Mouse (Mus musculus) kidney, postnatal 36 days (tissue): Measurements from ENCODE around the gene Gng7.
"Not testable (repeated sequence)": the region's sequence is repeated elsewhere in the genome, so short reads cannot be mapped to it uniquely, and the experiment has no call there.

Experiments used
- DNase-seq, 2 experiments: peaks; one replicate each; pipeline ENCODE4 v3.0.0; 2021 to 2022; ENCODE audit warnings: mixed read lengths in 2 of 2

Gng7 gene

GRCm38 (mm10) chr10:81014393-81015384, at the start of gene Gng7:
Gene Gng7 (minus strand): TSS chr10:81014945.
- DNase-seq = peak; percentile 94 to 95

DNA sequence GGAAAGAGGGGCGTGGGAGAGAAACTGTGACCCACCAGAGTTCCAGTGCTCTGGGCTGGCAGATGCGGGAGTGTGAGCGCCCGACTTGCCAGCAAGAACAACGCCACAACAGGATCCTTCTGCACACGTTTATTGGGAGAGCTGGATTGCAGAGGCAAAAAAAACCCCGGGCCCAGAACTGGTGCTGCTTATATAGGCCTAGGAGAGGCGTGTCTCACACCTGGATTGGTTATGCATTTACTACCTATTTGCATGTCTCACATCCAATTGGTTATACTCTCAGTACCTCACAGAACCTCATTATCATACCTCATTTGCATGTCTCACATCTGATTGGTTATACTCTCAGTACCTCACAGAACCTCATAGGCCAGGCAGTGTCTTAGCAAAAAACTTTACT, 49.8 kb upstream of the Gng7 start:
- DNase-seq = not testable (repeated sequence)

- no peak for DNase-seq
Measured at GRCm38 (mm10) chr10:81062710-81063109, 48.0 kb upstream of the Gng7 start.

DNA sequence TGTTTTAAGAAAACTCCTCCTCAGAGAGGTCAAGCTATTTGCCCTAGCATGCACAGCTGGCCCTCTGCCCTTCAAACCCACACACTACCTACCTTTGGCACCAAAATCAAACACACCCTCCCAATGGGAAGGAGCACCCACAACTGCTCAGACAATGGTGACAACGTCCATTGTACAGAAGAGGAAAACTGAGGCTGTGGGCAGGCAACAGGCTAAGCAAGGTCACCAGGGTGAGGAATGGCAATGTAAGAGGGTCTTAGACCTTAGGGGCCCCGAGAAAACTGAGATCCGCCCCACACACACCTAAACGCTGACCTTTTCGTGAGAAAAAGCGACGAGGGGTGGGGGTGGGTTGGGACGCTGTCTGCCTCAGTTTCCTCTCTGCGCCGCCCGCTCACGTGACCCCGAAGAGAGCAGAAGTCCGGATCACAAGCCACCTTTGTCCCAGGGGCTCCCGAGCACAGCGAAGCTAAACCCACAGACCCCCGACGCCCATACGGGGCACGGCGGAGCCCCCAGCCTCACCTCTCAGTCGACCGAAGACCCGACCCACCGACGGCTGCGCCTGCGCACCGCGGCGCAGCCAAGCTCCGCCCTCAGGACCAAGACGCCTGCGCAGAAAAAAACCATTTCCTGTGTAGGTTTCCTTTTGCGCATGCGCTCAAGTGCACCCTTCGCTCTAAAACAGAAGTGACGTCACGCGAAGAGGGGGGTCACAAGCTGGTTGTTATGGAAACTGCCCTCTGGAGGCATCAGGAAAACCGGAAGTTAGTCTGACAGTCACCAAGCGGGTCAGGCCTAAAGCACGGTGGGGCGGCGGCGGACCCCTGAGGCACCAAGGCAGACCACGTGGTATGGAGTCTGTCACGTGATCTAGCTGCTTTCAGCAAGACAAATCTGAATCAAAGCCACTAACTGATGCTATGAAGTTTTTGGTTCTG, 45.1 kb upstream of the Gng7 start, which contains the start of gene Sgta:
Sgta (minus strand) TSS at position 579 of the 941 bp plus-strand sequence.
- peak; percentile 100 for DNase-seq

GRCm38 (mm10) chr10:81058896-81059295, 44.2 kb upstream of the Gng7 start:
- DNase-seq = no peak

DNA sequence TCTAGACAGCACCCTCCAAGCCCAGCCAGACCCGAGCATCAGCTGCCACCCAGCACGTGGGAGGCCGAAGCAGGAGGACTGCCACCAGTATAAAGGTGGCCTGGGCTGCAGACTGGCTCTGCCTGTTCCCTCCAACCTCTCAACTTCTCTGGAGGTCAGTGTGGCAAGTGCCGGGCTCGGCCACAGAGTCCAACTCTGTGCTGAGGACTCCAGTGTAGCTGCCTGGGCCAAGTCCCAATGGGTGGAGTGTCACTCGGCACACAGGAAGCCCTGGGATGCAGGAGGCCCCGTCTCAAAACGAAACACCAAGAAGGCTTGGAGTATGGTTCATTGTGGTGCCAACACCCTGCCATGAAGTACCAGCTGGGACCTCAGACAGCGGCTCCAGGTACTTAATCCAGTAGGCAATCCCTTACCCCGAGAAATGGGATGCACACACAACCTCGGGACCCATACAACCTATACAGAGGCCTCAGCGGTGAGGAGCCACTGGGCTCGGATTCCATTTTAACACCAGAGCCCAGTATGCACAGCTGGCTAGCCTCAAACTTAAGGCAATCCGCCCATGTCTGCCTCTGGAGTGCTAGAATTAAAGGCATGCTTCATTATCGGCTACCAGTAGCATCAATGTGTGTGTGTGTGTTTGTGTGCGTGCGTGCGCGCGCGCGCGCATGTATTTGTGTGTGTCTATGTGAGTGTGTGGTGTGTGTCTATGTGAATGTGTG, 42.8 kb upstream of the Gng7 start:
- DNase-seq = peak in 1 of 2 experiments; percentile 18

- not testable (repeated sequence) for DNase-seq
Measured at GRCm38 (mm10) chr10:81055802-81056340, 41.1 kb upstream of the Gng7 start.

DNA sequence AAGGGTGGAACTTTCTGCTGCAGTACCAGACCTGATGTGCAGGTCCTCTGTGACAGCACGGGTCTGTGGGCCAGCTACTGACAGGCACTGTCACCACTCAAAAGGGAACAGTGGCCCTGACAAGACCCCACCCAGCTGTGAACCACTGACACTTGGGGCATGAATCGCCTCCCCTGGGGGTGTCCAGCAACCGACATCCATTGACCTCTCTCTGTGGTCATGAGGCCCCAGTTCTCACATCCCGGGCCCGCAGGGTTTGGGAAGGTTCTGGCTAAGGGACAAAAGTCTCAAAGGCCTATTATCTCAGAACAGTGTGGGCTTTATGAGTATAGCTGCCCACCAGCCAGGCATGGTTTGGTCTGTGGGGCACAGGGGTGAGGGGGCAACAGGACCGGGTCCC, 40.4 kb upstream of the Gng7 start:
- no peak for DNase-seq

- no peak for DNase-seq
Measured at GRCm38 (mm10) chr10:81052577-81052976, 37.8 kb upstream of the Gng7 start.

GRCm38 (mm10) chr10:81051133-81051532, 36.4 kb upstream of the Gng7 start:
- DNase-seq = no peak

GRCm38 (mm10) chr10:81050645-81051044, 35.9 kb upstream of the Gng7 start:
- DNase-seq = peak in 1 of 2 experiments; percentile 46

DNA sequence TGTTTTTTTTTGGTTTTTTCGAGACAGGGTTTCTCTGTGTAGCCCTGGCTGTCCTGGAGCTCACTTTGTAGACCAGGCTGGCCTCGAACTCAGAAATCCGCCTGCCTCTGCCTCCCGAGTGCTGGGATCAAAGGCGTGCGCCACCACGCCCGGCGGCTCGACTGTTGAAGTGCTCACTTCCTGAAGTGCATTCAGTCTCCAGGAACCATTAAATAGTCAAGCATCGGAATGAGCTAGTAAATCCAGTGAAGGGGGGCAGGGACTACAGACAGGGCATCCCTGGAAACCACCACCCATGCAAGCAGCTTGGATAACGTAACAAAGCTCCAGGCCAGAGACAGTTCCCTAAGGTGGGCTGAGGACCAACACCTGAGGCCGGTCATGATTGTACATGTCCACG, 30.5 kb upstream of the Gng7 start:
- DNase-seq = not testable (repeated sequence)

GRCm38 (mm10) chr10:81041458-81042175, 26.9 kb upstream of the Gng7 start:
- DNase-seq = peak; percentile 59 to 84

DNA sequence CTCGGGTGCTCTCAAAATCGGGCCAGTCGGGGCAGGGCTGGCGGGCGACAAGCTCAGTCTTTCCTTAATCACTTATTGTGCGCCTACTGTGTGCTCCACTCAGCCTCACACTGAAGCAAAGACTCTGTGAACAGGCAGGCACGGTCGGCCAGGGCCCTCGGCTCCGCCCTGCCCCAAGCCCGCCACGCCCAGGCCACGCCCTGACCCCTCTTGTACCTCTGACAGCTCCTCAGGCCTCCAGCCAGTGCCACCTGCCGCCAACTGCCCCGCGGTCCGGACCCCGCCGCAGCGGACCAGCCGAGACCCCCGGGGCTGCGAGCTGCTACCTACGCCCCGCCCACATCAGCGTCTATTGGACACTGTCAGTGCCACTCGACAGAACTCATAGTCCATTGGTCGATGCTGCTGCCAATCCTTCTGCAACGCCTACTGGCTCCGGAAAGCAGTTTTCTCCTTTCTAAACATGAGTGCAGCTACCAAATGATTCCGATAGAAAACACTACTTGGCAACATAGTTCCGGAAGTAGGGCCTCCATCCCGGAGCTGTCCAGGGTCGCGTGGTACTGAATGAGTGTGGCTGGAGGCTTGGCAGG, 22.3 kb upstream of the Gng7 start, which contains the start of gene Slc39a3:
Slc39a3 (minus strand) TSS at position 439 of the 593 bp plus-strand sequence.
- peak; percentile 98 to 99 for DNase-seq

DNA sequence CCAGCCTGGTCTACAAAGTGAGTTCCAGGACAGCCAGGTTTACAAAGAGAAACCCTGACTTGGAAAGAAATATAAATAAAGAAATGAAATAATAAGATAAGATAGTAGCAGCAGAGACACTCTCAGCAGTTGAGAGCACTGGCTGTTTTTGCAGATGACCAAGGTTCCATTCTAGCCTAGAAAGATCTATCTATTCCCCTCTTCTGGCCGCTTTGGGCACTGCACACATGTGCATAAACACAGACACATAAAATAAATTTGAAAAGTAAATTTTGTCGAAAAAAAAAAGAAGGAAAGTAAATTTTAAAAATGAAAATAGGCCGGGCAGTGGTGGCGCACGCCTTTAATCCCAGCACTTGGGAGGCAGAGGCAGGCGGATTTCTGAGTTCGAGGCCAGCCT, 21.5 kb upstream of the Gng7 start:
- DNase-seq = peak in 1 of 2 experiments; percentile 61

- no peak for DNase-seq
Measured at GRCm38 (mm10) chr10:81033586-81033985, 18.8 kb upstream of the Gng7 start.

DNA sequence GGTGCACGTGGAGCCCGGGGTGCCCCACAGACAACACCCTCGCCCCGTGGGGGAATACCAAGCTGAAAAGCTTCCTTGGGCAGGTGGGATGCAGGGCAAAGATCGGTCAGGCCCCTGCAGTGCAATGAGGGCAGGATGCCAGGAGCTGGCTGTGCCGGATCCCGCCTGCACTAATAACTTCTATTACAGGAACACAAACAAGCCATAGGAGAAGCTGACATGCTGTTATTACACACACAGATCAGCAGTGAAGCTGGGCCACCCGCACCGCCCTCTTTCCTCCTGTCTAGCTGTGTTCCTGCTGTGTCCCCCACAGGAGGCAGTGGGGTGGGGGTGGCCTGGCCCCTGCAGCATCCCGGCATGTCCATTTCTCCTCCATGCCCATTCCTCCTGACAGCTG, 14.3 kb upstream of the Gng7 start:
- DNase-seq = no peak

DNA sequence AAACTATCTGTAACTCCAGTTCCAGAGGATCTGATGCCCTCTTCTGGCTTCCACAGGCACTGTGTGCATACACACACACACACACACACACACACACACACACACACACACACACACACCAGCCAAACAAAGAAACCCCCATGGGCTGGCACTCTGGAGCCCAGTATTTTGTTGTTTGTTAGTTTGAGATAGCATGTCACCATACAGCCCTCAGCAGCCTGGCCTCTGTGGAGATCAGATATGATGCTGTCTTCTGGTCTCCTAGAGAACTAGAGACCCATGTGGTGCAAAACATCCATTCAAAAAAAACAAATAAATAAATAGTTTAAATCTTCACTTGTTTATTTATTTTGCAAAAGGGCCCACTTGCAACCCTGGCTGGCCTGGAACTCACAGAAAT, 13.5 kb upstream of the Gng7 start:
- DNase-seq = no peak

- no peak for DNase-seq
Measured at GRCm38 (mm10) chr10:81027331-81027730, 12.6 kb upstream of the Gng7 start.

DNA sequence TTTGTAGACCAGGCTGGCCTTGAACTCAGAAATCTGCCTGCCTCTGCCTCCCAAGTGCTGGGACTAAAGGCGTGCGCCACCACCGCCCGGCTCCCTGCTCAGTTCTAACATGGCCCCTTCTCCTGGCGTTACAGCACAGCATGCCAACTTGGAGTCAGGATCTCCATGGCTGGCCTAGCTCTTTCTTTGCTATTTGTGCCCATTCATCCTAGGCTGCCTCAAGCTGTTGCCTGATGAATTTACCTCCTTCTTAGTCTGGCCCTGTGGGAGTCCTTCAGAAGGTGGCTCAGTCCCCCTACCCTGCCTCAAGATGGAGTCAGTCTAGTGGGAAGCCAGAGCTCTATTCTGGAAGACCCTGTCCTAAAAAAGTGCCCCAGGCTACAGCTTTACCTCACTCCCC, 12.1 kb upstream of the Gng7 start:
- no peak for DNase-seq
